Mouse (Mus musculus): ENCODE measurements at regions not wholly inside any gene's neighbourhood (a gene's known extent, or its start where the extent isn't known, plus 50 kb on each side); places are given as distances from the start of the nearest gene placed in this dataset.

DNA sequence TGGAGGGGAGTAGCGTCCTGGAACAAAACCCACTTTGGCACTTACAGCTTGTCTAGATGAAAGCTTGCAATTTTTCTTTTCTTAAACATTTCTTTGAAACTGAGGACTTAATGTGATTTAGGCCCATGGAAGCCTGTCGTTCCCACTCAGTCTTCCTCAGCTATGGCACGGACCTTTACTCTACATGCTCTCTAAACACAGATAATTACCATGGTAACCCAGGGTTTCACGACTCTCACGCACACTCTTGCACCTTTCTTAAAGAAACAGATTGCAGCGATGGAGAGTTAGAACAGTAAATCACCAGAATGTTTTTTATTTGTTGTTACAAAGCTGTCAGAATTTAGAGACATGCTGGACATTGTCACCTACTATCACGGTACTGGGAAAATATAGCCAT is 195.0 kb downstream of the Fgf9 start:
- Histone ChIP-seq H3K27ac (no peak overlapping the region), H3K4me3 (ENCODE audit: inconsistent target) (no peak overlapping the region), H3K79me2 (ENCODE audit: inconsistent target) (no peaks in the 10 kb centered on the region), H3K36me3 (ENCODE audit: inconsistent target) (no peaks in the 10 kb centered on the region)
- WGBS (ENCODE audit: missing documents), result 56% methylated on average over 7 of the region's 7 CpGs

- H3K27ac ChIP-seq, result no peak overlapping the region
- H3K4me3 ChIP-seq (ENCODE audit: inconsistent target), result no peak overlapping the region
- H3K36me3 ChIP-seq (ENCODE audit: inconsistent target), result no peaks in the 10 kb centered on the region
- WGBS (ENCODE audit: missing documents), result 92% methylated on average over 7 of the region's 7 CpGs
- no peaks in the 10 kb centered on the region for H3K79me2 ChIP-seq (ENCODE audit: inconsistent target)
Measured at GRCm38 (mm10) chr14:58264401-58264800, 194.1 kb downstream of the Fgf9 start.

DNA sequence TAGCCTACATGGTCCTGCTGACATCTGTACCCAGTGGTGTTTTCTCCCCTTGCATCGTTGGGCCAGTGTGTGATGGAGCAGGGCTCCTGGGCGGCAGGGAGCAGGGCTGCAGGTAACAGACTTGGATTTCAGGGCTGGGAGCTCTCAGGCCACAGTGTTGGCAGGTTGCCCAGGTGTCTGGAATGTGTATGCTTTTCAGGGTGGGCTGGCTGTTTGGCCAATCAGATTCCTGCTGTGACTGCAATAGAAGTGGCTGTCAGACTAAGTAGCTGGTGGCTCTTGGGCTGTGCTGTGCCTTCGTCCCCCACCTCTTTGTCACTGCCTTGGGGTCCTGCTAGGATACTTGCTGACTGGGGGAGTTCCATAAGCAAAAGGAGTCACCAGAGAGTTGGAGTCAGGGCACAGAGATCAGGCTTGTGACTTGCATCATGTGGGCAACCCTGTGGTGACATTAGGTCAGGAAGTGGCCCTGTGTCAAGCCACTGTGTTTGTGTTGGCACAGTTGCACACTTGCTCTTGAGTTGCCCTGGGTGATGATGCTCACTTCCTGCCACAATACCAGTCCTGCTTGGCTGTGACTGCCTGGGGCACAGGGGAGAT is 183.1 kb downstream of the Fgf9 start:
- no peak overlapping the region for H3K4me3 ChIP-seq (ENCODE audit: inconsistent target)
- no peak overlapping the region for H3K27ac ChIP-seq
- WGBS (ENCODE audit: missing documents), result 71% methylated on average over 3 of the region's 3 CpGs
- H3K79me2 ChIP-seq (ENCODE audit: inconsistent target), result no peaks in the 10 kb centered on the region
- H3K36me3 ChIP-seq (ENCODE audit: inconsistent target), result no peaks in the 10 kb centered on the region

GRCm38 (mm10) chr14:58225869-58226268 is 155.5 kb downstream of the Fgf9 start:
- 83% methylated on average over 1 of the region's 1 CpGs for WGBS (ENCODE audit: missing documents)
- no peak overlapping the region for H3K4me3 ChIP-seq (ENCODE audit: inconsistent target)

GRCm38 (mm10) chr14:58224419-58224818 is 154.1 kb downstream of the Fgf9 start:
- no peak overlapping the region for H3K27ac ChIP-seq
- WGBS (ENCODE audit: missing documents), result 96% methylated on average over 3 of the region's 3 CpGs
- H3K36me3 ChIP-seq (ENCODE audit: inconsistent target), result no peaks in the 10 kb centered on the region
- no peaks in the 10 kb centered on the region for H3K79me2 ChIP-seq (ENCODE audit: inconsistent target)
- no peak overlapping the region for H3K4me3 ChIP-seq (ENCODE audit: inconsistent target)

More at GRCm38 (mm10) chr14:58225869-58226268, 155.5 kb downstream of the Fgf9 start:
- Histone ChIP-seq H3K27ac (no peak overlapping the region), H3K36me3 (ENCODE audit: inconsistent target) (no peaks in the 10 kb centered on the region), H3K79me2 (ENCODE audit: inconsistent target) (no peaks in the 10 kb centered on the region)

DNA sequence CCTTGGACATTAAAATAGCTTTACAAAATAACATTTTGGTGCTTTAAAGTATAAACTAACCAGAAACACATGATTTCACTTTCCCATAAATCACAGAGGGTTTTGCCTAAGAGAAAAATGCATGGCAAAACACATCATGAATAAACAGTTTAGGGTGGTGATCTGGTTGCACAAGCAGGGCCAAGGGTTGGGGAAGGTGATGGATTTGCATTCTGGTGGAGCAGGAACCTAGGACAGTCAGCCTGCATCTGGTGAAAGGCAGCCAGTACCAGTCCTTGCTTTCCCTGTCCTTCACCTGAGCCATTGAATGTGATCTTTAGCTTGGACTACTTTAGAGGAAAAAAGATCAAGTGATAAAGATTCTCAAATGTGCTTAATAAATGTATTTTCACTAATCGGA is 138.1 kb downstream of the Fgf9 start:
- Histone ChIP-seq H3K36me3 (ENCODE audit: inconsistent target) (no peaks in the 10 kb centered on the region), H3K79me2 (ENCODE audit: inconsistent target) (no peaks in the 10 kb centered on the region), H3K27ac (no peak overlapping the region), H3K4me3 (ENCODE audit: inconsistent target) (no peak overlapping the region)
- 100% methylated on average over 1 of the region's 1 CpGs for WGBS (ENCODE audit: missing documents)

- Histone ChIP-seq H3K79me2 (ENCODE audit: inconsistent target) (no peaks in the 10 kb centered on the region), H3K27ac (no peak overlapping the region), H3K4me3 (ENCODE audit: inconsistent target) (no peak overlapping the region), H3K36me3 (ENCODE audit: inconsistent target) (no peaks in the 10 kb centered on the region)
- 88% methylated on average over 6 of the region's 6 CpGs for WGBS (ENCODE audit: missing documents)
Measured at GRCm38 (mm10) chr14:58202607-58203295, 132.4 kb downstream of the Fgf9 start.

DNA sequence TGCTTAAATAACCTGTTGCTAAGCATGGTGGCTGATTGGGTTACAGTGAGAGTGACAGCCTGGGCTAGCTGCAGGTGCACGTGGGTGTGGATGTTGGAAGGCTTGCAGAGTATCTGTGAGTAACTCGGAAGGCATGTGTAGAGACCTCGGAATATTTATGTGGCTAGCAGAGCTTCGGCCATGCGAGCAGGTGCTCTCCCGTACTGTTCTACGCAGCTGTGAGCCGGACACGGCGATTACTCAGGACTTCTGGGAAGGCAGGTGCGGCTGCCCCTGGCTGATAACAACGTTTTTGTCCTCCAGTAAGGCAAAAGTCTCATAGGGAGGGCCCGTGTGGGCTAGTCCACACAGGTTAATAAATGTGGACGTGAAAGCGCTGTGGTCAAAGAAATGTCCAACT is 119.6 kb downstream of the Fgf9 start:
- no peak overlapping the region for H3K4me3 ChIP-seq (ENCODE audit: inconsistent target)
- no peaks in the 10 kb centered on the region for H3K36me3 ChIP-seq (ENCODE audit: inconsistent target)
- H3K79me2 ChIP-seq (ENCODE audit: inconsistent target), result no peaks in the 10 kb centered on the region
- H3K27ac ChIP-seq, result no peak overlapping the region
- whole genome bisulfite sequencing (ENCODE audit: missing documents), result 91% methylated on average over 15 of the region's 15 CpGs

GRCm38 (mm10) chr14:58182869-58183268 is 112.5 kb downstream of the Fgf9 start:
- WGBS (ENCODE audit: missing documents), result 67% methylated on average over 5 of the region's 5 CpGs
- no peak overlapping the region for H3K4me3 ChIP-seq (ENCODE audit: inconsistent target)
- H3K36me3 ChIP-seq (ENCODE audit: inconsistent target), result no peaks in the 10 kb centered on the region
- no peaks in the 10 kb centered on the region for H3K79me2 ChIP-seq (ENCODE audit: inconsistent target)
- no peak overlapping the region for H3K27ac ChIP-seq

DNA sequence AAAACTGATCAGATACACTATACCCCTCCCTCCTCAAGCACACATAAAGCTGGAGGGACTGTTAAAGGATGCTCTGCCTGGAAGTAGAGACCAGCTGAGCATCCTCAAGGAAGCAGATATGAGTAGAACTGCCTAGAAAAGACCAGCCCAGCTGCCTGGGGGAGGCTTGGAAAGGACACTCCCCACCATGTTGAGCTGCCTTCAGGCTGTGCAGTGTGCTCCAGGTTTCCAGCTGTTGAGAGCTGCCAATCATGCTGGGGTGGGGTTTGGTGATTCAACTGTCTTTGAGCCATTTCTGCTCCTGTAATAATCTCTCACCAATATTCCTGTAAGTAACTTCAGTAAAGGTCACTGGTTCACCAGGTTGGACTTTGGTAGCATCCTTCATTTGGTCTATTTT is 110.4 kb downstream of the Fgf9 start:
- Histone ChIP-seq H3K79me2 (ENCODE audit: inconsistent target) (no peaks in the 10 kb centered on the region), H3K4me3 (ENCODE audit: inconsistent target) (no peak overlapping the region), H3K36me3 (ENCODE audit: inconsistent target) (no peaks in the 10 kb centered on the region), H3K27ac (no peak overlapping the region)

DNA sequence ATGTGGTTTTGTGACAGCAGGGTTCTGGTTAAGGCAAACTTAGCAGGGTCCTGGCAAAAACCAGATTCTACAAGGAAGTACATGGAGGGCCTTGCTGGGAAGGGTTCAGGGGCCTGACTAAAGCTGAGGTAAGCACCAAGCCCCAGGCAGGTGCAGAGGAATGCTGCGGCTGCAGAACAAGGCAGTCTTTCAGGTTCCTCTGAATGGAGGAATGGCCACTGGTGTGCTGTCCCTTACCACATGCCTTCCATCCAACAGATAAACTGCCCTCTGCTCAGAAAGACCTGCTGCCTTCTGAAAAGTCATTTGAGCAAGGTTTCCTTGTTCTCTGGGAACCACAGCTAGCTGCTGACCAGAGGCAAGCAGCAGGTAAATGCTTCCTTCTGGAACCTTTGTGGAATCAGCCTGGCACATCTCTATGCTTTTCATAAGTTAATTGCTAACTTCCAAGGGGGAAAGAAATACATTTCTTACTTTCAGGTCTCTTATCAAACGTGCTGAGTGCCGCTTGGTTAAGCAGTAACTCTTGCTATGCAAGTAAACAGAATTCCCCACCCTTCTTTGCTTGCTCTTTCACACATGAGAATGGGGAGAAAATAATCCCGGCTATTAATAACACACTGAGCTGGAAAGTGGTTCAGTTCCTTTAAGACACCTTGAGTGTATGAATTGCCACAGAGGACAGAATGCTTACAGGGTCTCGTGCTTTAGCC is 105.5 kb downstream of the Fgf9 start:
- 90% methylated on average over 5 of the region's 5 CpGs for WGBS (ENCODE audit: missing documents)
- H3K4me3 ChIP-seq (ENCODE audit: inconsistent target), result no peak overlapping the region
- H3K36me3 ChIP-seq (ENCODE audit: inconsistent target), result no peaks in the 10 kb centered on the region
- H3K79me2 ChIP-seq (ENCODE audit: inconsistent target), result no peaks in the 10 kb centered on the region
- H3K27ac ChIP-seq, result no peak overlapping the region

GRCm38 (mm10) chr14:58174512-58174911 is 104.2 kb downstream of the Fgf9 start:
- Histone ChIP-seq H3K27ac (no peak overlapping the region), H3K4me3 (ENCODE audit: inconsistent target) (no peak overlapping the region), H3K79me2 (ENCODE audit: inconsistent target) (no peaks in the 10 kb centered on the region), H3K36me3 (ENCODE audit: inconsistent target) (no peaks in the 10 kb centered on the region)
- 98% methylated on average over 6 of the region's 6 CpGs for WGBS (ENCODE audit: missing documents)

DNA sequence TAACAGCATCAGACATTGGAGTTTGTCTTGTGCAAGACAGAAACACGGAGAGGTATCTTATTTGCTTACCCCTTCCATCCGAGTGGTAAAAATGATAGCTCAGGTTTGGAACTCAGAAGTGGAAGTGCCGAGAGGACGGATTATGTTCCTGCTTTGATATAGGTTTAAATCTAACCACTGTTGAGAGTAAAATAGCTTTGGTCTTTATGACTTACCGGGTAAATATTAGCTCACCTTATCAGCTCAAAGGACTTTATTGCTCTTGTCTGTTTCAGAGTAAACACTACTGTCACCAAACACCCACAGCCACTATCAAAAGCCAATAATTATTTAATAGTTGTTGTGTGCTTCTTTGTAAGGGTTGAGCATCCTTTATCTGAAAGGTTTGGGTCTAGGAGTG is 98.6 kb downstream of the Fgf9 start:
- no peaks in the 10 kb centered on the region for H3K36me3 ChIP-seq (ENCODE audit: inconsistent target)
- H3K79me2 ChIP-seq (ENCODE audit: inconsistent target), result no peaks in the 10 kb centered on the region
- no peak overlapping the region for H3K27ac ChIP-seq
- 98% methylated on average over 5 of the region's 5 CpGs for WGBS (ENCODE audit: missing documents)
- no peak overlapping the region for H3K4me3 ChIP-seq (ENCODE audit: inconsistent target)

Data from macrophage (primary cell).